Comparison of ENCODE assay signal across 15 mouse cellular contexts in the genomic region with DNA sequence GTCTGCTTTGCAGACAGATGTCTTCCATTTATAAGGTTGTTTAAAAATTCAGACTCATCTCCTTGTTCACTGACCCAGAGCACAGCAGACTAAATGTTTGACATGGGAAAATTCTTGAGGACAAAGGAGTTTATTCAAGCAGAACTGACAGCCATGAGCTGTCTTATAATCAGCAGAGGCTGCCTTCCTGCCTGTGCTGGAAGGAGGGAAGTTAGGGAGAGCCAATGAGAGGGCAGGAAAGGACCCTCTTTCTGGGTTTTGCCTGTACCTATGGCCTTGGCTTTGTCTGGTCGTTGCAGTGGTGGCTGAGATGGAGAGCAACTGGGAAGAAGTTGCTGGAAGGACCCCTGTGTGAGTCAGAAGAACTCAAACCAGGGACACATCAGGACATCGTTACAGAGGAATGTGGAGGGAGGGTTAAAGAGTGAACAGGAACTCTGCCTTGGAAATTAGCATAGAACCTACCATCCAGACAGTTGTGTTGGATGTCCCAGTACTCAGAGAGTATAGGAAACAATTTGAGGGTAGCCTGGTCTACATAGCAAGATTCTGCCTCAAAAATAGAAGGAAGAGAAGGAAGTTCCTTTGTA. TPM values are rescaled to one million over a fixed set of nuclear protein-coding genes. Genes with fewer than 3 reads are reported as not detected.
DNase-seq lines count a peak whose midpoint lies in the region; ATAC-seq lines count a peak whose summit lies in the region.
"Had no signal": no experiment of that assay in that cellular context is flagged by ENCODE, and none has a peak within 500 bp of the region (broad histone marks: within the 10 kb centered on the region; RNA-seq: fewer than 3 reads in every experiment).

No protein-coding gene starts in this region.

- peak; percentile 77 for ATAC-seq in kidney, embryonic 14.5 days (ENCODE audit: low FRiP score, low TSS enrichment)
- peak; percentile 74 for ATAC-seq in hindbrain, embryonic 15.5 days (ENCODE audit: low FRiP score, low read depth)
- ATAC-seq in neural tube, embryonic 11.5 days (ENCODE audit: insufficient read depth, low FRiP score, low TSS enrichment) = peak; percentile 87
- ATAC-seq: liver, postnatal 0 days had no signal

- H3K4me2 ChIP-seq in kidney, embryonic 14.5 days (replicated peaks; ENCODE audit: low read depth, low read length) = no peak overlapping the region
- no peak overlapping the region for H3K4me2 ChIP-seq in hindbrain, embryonic 15.5 days
- no peak overlapping the region for H3K4me2 ChIP-seq in neural tube, embryonic 11.5 days (ENCODE audit: low read depth)

- H3K9ac ChIP-seq in kidney, embryonic 14.5 days (ENCODE audit: low read depth, low read length) = no peak overlapping the region
- no peak overlapping the region for H3K9ac ChIP-seq in hindbrain, embryonic 15.5 days
- no peak overlapping the region for H3K9ac ChIP-seq in neural tube, embryonic 11.5 days (ENCODE audit: low read length)
- H3K9ac ChIP-seq: liver, postnatal 0 days had no signal

- WGBS in kidney, embryonic 14.5 days = 22% methylated on average over 2 of the region's 2 CpGs
- WGBS in hindbrain, embryonic 15.5 days = 5% methylated on average over 2 of the region's 2 CpGs
- whole genome bisulfite sequencing in neural tube, embryonic 11.5 days = 18% methylated on average over 2 of the region's 2 CpGs

- H3K9me3 ChIP-seq in kidney, embryonic 14.5 days (ENCODE audit: control insufficient read depth, low read length) = no peaks in the 10 kb centered on the region
- H3K9me3 ChIP-seq in hindbrain, embryonic 15.5 days = no peaks in the 10 kb centered on the region
- H3K9me3 ChIP-seq in neural tube, embryonic 11.5 days (ENCODE audit: control insufficient read depth, low read length) = no peaks in the 10 kb centered on the region

- no peaks in the 10 kb centered on the region for H3K27me3 ChIP-seq in kidney, embryonic 14.5 days (ENCODE audit: control insufficient read depth, insufficient read depth, low read length)
- no peaks in the 10 kb centered on the region for H3K27me3 ChIP-seq in hindbrain, embryonic 15.5 days
- no peaks in the 10 kb centered on the region for H3K27me3 ChIP-seq in neural tube, embryonic 11.5 days (ENCODE audit: control insufficient read depth, insufficient read depth, low read length)

- no peak for DNase-seq in kidney, adult 11 months
- peak; percentile 74 for DNase-seq in embryo, embryonic 10.5 days (ENCODE audit: low spot score)
- peak; percentile 48 for DNase-seq in neural tube, embryonic 11.5 days (ENCODE audit: low spot score)
- no peak for DNase-seq in thymus, postnatal 4 days
- DNase-seq in cerebellum, postnatal 25 days = no peak
- DNase-seq in adrenal gland, postnatal 25 days = no peak
- DNase-seq: adrenal gland, postnatal 36 days; cerebellum, adult 2 months; gastrocnemius, postnatal 36 days; liver, postnatal 0 days; spleen, adult 18-20 months; thymus, postnatal 14 days had no signal

- no peaks in the 10 kb centered on the region for H3K36me3 ChIP-seq in kidney, embryonic 14.5 days (ENCODE audit: control insufficient read depth, insufficient read depth, low read length)
- H3K36me3 ChIP-seq in hindbrain, embryonic 15.5 days = no peaks in the 10 kb centered on the region
- no peaks in the 10 kb centered on the region for H3K36me3 ChIP-seq in neural tube, embryonic 11.5 days (ENCODE audit: control insufficient read depth, insufficient read depth, low read length)

- H3K27ac ChIP-seq in kidney, embryonic 14.5 days (ENCODE audit: low read depth, low read length) = peak overlapping the region; percentile 27; the same call in 1 of the 2 replicates
- no peak overlapping the region for H3K27ac ChIP-seq in hindbrain, embryonic 15.5 days (replicated peaks)
- H3K27ac ChIP-seq in neural tube, embryonic 11.5 days (ENCODE audit: low read depth, low read length) = no peak overlapping the region

- no peak overlapping the region for H3K4me3 ChIP-seq in kidney, embryonic 14.5 days (ENCODE audit: low read length)
- H3K4me3 ChIP-seq in hindbrain, embryonic 15.5 days = no peak overlapping the region
- H3K4me3 ChIP-seq in neural tube, embryonic 11.5 days (ENCODE audit: low read depth, low read length) = no peak overlapping the region
- H3K4me3 ChIP-seq: erythroblast, embryonic 14.5 days had no signal

- H3K4me1 ChIP-seq in kidney, embryonic 14.5 days (ENCODE audit: control insufficient read depth, insufficient read depth, low read length) = no peaks in the 10 kb centered on the region
- no peaks in the 10 kb centered on the region for H3K4me1 ChIP-seq in hindbrain, embryonic 15.5 days (replicated peaks)
- H3K4me1 ChIP-seq in neural tube, embryonic 11.5 days (ENCODE audit: control insufficient read depth, insufficient read depth, low read length) = peaks cover 4% of the 10 kb centered on the region; the same call in 1 of the 2 replicates

RNA-seq across cellular contexts. Expression of a gene that starts 35.4 kb away (rescaled TPM):
- polyA plus RNA-seq in kidney, embryonic 14.5 days (2014; fragmentation: Nextera tagmentation; extraction: Ambion mirVana) = 0.87 and 1.8 TPM in 2 replicates
- 0.61 and 0.79 TPM in 2 replicates for polyA plus RNA-seq in hindbrain, embryonic 15.5 days (2015; fragmentation: Nextera tagmentation; extraction: Ambion mirVana)
- polyA plus RNA-seq in neural tube, embryonic 11.5 days (2014; fragmentation: Nextera tagmentation; extraction: Ambion mirVana) = 0.54 and 0.94 TPM in 2 replicates
- 0.58 and 1.0 TPM in 2 replicates for total RNA-seq in adrenal gland, postnatal 25 days (2021)

RNA-seq across cellular contexts. Expression of a gene that starts 50.2 kb away (rescaled TPM):
- 37.9 and 53.0 TPM in 2 replicates for polyA plus RNA-seq in kidney, embryonic 14.5 days (2014; fragmentation: Nextera tagmentation; extraction: Ambion mirVana)
- polyA plus RNA-seq in hindbrain, embryonic 15.5 days (2015; fragmentation: Nextera tagmentation; extraction: Ambion mirVana) = 46.4 and 50.0 TPM in 2 replicates
- 70.5 and 74.7 TPM in 2 replicates for polyA plus RNA-seq in neural tube, embryonic 11.5 days (2014; fragmentation: Nextera tagmentation; extraction: Ambion mirVana)
- total RNA-seq in adrenal gland, postnatal 25 days (2021) = 113 and 114 TPM in 2 replicates

Comparison
In these comparisons a context has a peak if more than half of its experiments do, and no peak if none do; other contexts are left out.
1. DNase-seq: peak in embryo, embryonic 10.5 days (single experiment) and neural tube, embryonic 11.5 days (single experiment); none in kidney, adult 11 months (single experiment), thymus, postnatal 4 days (single experiment), cerebellum, postnatal 25 days (0 of 2) and adrenal gland, postnatal 25 days (single experiment).
2. Peak in every context shown above with its lines, with median percentiles within 50 percentile points of each other: ATAC-seq.